Mouse (Mus musculus) kidney, adult 2 months (tissue): ENCODE results near the gene Cdk1.

ENCODE experiments used
- CTCF ChIP-seq: fragments of 200-500 bp; conservative IDR thresholded peaks from 2 replicates; pipeline ENCODE4 v1.5.1; 2011; ENCODE audit warnings: low read depth, mild to moderate bottlenecking, control low read depth, low read length, moderate library complexity, mixed read lengths; ENCODE audit not compliant: insufficient read depth, insufficient read length
- POLR2A ChIP-seq: fragments of 200-500 bp; IDR thresholded peaks from one replicate; pipeline ENCODE4 v1.6.1; 2011; ENCODE audit warnings: low read depth, low read length, control low read depth

GRCm38 (mm10) chr10:69335195-69335536, 17.6 kb downstream of the Cdk1 start:
- TF ChIP-seq CTCF (no peak), POLR2A (no peak)
